Mouse (Mus musculus) lung, postnatal 0 days (tissue): ENCODE measurements at regions not wholly inside any gene's neighbourhood (a gene's known extent, or its start where the extent isn't known, plus 50 kb on each side); places are given as distances from the start of the nearest gene placed in this dataset.

Source experiments
- CTCF ChIP-seq: IDR thresholded peaks from 2 replicates; pipeline ENCODE4 v1.5.1; 2016; ENCODE audit warnings: antibody characterized with exemption, mild to moderate bottlenecking
- EP300 ChIP-seq: IDR thresholded peaks from 2 replicates; pipeline ENCODE4 v1.6.1; 2016; ENCODE audit warnings: antibody characterized with exemption, mild to moderate bottlenecking, control low read depth

- TF ChIP-seq CTCF (no peak), EP300 (no peak)
Observed at GRCm38 (mm10) chr16:5411819-5412385, 156.1 kb upstream of the Eef2kmt start.
